Mouse (Mus musculus) olfactory bulb, adult 2 months (tissue): ENCODE measurements at regions not wholly inside any gene's neighbourhood (a gene's known extent, or its start where the extent isn't known, plus 50 kb on each side); places are given as distances from the start of the nearest gene placed in this dataset.

Source experiments
- CTCF ChIP-seq: fragments of 200-500 bp; IDR thresholded peaks from 2 replicates; pipeline ENCODE4 v1.5.1; 2012; ENCODE audit warnings: low read depth, mild to moderate bottlenecking, low read length, moderate library complexity; ENCODE audit not compliant: insufficient read depth
- POLR2A ChIP-seq: fragments of 200-500 bp; IDR thresholded peaks from 2 replicates; pipeline ENCODE4 v1.6.1; 2012; ENCODE audit warnings: mild to moderate bottlenecking, low read depth, low read length, moderate library complexity; ENCODE audit not compliant: insufficient read depth

DNA sequence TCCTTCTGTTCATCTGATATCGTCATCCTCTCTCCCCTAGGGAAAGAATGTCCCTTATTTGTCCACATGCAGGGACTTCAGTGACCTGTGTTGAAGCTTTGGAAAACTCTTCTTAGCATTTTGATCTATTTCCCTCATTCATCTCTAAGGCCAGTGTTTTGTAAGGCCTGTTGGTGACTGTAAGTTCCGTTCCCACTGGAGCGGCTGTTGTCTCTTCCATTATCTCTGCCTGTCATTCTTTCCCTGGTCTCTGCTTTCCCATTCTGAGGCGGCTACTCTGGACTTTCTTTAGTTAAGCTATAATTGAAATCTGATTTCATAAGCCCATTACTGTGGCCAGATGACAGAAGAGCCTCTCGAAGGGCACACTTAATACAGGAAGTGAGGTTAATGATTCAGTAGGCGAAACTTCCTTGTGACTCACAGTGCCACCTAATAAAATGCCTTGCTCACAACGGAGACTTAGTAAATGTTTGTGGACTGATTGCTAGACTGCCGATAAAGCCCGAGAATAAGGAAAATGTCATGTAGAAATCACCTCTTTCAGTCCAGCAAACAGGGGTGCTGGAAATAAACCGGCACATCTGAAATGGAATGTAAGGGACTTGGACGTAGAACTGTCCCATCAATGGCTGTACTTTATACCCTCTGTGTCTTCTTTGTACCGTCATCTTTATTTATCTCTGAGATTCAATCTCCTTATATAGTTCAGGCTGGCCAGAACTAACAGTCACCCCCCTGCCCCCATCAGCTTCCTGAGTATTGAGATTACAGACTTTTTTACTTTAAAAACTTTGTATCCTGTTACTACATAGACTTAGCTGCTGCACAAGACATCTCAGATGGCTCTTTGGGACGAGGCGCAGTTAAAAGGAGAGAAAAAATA, 250.1 kb downstream of the Klf5 start:
- TF ChIP-seq CTCF: no peak
- TF ChIP-seq POLR2A: no peak
